Mouse (Mus musculus) kidney, postnatal 4 days (tissue): ENCODE measurements at regions not wholly inside any gene's neighbourhood (a gene's known extent, or its start where the extent isn't known, plus 50 kb on each side); places are given as distances from the start of the nearest gene placed in this dataset.

Experiments
- DNase-seq, 2 experiments: peaks; one replicate each; pipeline ENCODE4 v3.0.0; 2021; ENCODE audit warnings: mixed read lengths in 2 of 2

DNA sequence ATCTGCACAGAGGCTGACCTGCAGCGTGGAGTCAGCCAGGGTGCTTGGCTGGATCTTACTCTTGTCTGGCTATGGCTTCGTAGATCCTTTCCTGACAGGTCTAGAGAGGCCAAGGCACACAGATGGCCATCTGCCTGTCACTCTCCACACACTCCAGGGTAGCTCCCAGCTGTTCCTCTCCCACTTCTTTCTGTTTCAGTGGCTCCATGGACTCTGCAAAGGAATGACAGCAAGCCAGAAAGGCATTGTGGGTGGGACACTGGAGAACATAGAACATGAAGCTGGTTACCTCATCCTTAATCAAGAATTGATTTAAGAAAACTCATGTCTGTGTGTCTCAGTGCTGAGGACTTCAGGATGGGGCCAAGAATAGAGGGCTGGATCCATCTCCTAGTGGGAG is 403.9 kb downstream of the Rps24 start:
- no peak for DNase-seq

DNA sequence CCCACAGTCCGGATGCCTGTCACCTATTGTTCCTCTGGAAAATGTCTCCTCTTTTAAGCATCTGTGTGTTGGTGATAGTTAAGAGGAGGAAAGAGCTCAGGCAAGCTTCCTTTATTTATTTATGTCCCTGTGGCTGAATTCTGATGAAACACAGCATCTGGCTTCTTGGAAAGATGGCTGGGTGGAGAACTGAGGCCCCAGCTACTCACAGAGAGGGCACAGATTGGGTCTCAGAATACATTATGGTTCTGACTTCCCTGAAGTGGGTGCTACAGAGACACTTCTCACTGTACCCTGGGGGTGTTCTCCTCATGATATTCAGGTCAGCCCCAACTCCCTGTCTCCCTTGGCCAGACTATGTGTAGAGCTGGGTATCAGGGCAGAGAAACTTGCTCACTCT is 408.3 kb downstream of the Rps24 start:
- no peak for DNase-seq

- no peak for DNase-seq
Measured at GRCm38 (mm10) chr14:24896681-24897080, 409.8 kb downstream of the Rps24 start.

- peak; percentile 29 to 44 for DNase-seq
Measured at GRCm38 (mm10) chr14:24900501-24901179, 413.7 kb downstream of the Rps24 start.

GRCm38 (mm10) chr14:24901726-24902125 is 414.8 kb downstream of the Rps24 start:
- DNase-seq: no peak

DNA sequence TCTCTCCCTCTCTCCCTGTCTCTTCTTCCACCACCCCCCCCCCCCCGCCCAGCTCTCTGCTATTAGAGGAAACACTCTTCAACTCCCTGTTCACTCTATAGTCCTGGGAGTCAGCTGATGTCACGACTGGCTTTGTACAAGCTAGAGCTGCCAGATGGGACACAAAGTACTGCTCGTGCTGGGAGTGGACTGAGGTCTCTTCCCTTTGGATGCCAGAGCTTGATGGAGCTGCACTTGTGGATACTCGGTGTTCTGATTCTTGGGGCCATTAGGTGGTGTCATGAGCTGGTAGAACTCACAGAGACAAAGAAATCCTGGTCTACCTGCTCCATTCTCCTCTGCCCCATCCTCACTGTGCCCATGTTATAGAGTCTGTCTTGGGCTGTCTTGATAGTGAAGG is 415.9 kb downstream of the Rps24 start:
- DNase-seq: no peak

GRCm38 (mm10) chr14:24904712-24905111 is 417.8 kb downstream of the Rps24 start:
- DNase-seq: no peak

GRCm38 (mm10) chr14:24906916-24907315 is 420.0 kb downstream of the Rps24 start:
- peak in 1 of 2 experiments; percentile 8 for DNase-seq

GRCm38 (mm10) chr14:24908377-24908776 is 421.5 kb downstream of the Rps24 start:
- no peak for DNase-seq

DNA sequence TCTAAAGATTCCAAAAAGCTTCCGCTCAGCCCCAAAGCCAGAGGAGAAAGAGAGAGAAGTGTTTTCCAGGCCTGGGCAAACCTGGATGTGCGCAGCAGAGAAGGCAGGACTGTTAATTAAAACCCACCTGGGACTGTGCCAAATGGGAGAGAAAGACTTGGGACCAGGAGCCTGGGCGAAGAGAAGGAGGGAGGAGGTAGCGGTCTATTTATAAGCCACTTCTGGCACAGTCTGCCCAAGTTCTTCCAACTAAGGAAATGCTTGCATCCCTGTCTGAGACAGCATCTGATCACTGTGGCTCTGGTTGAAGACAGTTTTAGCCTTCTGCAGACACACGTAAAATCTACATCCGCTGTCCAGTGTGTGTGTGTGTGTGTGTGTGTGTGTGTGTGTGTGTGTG is 424.7 kb downstream of the Rps24 start:
- DNase-seq: peak in 1 of 2 experiments; percentile 9

- no peak for DNase-seq
Measured at GRCm38 (mm10) chr14:24919056-24919455, 432.1 kb downstream of the Rps24 start.

GRCm38 (mm10) chr14:24922006-24922405 is 435.1 kb downstream of the Rps24 start:
- DNase-seq: no peak

- DNase-seq: no peak
Measured at GRCm38 (mm10) chr14:24924561-24924960, 437.6 kb downstream of the Rps24 start.

DNA sequence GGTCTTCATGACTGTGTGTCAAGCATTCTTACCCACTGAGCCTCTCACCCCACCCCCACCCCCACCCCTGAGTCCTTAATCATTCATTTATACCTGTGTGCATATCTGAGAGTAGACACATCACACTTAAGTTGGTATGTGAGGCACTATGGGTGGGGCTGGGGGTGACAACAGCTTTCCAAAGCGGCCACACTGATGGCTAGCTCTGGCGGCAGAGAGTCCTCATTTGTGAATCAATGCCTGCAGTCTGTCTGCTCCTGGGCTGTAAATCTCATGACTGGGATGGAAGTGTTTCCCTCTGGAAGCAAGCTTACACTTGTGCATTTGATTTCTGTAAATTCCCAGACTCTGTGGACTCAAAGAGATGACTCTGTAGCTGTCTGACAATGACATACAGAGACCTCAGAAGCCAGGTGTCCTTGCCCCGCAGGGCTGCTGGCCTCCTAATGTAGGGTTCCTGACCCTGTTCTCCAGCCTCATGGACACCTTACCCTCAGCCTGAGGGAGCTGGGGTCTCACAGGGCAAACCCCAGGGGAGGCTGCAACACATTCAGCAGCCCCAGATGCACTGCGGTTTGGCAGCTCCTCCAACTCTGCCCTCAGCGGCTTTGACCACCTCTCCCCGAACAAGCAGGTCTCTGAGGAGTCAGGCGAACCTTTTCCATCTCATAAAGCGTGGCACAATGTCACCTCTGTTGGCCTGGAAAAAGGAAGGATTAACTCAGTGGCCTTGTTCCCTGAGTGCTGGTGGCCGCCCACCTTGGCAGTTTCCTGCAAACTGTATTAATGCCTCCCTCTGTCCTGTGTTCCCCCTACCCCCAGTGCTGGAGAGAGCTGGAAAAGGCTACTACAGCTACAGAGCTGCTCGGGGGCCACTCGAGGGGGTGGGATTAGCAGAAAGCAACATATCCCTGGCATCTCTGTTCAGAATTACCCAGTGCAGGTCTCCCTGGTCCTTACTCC is 439.4 kb downstream of the Rps24 start:
- no peak for DNase-seq

DNA sequence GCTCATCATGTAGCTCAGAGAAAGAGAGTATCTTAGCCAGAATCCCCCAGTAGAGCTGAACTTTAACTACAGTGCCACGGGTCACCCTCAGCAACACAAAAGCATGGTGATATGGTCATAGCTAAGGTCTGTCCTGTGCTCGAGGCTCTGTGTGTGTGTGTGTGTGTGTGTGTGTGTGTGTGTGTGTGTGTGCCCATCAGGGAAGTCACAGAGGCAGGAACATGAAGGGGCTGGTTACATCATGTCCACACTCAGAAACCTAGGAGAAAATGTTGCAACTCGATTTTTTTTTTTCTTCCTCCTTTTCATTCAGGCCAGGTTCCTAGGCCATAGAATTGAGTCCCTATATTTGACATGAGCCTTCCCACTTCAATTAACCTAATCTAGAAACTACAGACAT is 441.8 kb downstream of the Rps24 start:
- no peak for DNase-seq

GRCm38 (mm10) chr14:24930251-24930650 is 443.3 kb downstream of the Rps24 start:
- DNase-seq: no peak

DNA sequence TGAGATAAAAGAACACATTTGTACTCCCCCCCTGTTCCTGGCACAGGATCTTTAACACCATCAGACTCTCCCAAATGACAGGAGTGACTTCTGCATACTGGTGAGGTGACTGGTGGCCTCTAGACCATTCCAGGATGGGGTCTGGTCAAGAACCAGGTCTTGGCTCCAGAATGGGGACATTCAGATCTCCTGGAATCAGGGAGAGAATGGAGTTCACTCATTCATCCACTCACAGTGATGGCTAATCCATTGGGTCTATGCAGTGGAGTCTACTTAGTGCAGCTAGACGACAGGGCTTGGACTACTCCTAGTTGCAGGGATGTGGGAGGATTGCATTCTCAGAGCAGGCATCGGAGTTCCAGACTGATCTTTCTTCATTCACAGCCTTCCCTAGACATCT is 451.0 kb downstream of the Rps24 start:
- DNase-seq: no peak

- no peak for DNase-seq
Measured at GRCm38 (mm10) chr14:24939068-24939467, 452.1 kb downstream of the Rps24 start.

DNA sequence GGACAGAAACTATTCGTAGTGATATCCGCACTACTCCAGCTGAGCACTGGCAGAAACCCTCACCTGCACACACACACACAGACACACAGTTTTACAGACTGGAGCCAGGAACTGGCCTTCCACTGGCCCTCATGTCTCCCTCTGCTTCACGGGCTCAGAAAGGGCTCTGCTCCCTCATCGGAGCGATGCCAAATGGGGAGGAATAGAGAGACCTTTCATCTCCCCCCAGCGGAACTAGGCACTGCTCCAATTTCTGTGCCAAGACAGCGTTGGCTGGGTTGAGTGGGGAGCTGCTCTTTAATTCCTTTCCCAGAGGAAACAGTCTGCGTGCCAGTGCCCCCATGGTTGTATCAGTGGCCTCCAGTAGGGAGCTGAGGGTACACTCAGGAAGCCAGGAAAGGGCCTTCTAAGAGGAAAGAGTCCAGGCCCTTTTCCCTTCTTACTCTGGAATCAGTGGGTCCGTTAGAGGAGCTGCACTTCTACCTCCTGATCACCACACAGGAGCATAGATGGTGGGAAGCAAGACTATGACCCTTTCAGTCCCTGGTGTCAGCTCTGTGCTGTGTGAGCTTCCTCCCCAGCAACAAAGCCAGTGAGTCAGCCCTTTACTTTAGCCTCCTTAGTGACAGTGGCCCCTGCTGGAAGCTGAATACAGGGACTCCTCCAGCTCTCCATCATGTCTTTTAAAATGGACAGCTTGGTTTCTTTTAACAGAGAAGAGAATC is 452.7 kb downstream of the Rps24 start:
- peak in 1 of 2 experiments; percentile 16 for DNase-seq

- DNase-seq: no peak
Measured at GRCm38 (mm10) chr14:24945716-24946115, 458.8 kb downstream of the Rps24 start.

DNA sequence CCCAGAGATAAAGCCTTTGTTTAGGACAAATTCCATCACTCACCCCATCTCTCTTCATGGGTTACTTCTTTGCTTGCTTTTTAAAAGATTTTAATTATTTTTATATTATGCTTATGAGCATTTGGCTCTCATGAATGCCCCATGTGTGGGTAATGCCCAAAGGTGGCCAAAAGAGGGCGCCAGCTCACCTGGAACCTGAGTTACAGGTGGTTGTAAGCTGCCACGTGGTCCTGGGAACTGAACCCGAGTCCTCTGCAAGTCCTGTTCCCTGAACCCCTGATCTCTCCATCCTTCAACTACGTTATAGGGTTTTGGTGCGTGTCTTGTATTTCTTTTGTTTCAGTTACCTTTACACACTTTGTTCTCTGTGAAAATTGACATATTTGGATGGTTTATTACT is 460.2 kb downstream of the Rps24 start:
- no peak for DNase-seq

DNA sequence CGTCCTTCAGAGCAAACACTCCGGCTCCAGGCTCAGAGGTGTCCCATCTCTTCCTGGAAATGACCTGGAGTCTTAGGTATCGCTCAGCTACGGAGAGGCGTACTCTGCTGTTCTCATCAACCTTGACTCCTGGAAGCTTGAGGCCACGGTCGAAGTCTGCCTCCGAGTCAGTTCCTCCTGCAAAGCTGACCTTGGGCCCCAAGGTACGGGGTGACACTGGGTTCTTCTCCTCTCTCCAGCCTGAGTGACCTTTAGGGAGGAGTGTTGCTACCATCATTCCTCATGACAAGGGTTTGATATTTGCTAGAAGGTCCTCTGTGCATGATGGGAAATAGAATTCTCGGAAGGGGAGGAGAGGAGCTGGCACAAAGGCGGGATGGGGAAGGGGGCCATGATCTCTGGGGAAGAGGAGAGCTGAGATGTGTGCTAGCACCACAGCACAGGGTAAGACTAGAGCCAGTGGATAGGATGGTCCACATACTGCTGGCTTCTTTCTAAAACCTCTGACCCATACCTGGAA is 469.0 kb downstream of the Rps24 start:
- no peak for DNase-seq
